Mouse (Mus musculus): ENCODE data around the gene Zfp62.
A peak's percentile ranks its signal among the peaks of the same experiment; 100 is the strongest.
"Not testable (repeated sequence)": the region's sequence is repeated elsewhere in the genome, so short reads cannot be mapped to it uniquely, and the experiment has no call there.

Zfp62 gene

GRCm38 (mm10) chr11:49203129-49203768 is at the start of gene Zfp62:
Gene Zfp62 (plus strand): TSS chr11:49203292.
- DNase-seq = peak; percentile 92 to 94

GRCm38 (mm10) chr11:49154077-49154476 is 49.0 kb upstream of the Zfp62 start, which contains the start of gene Olfr1394:
Gene Olfr1394 (plus strand): TSS chr11:49154377.
- no peak for DNase-seq

GRCm38 (mm10) chr11:49156821-49157814 is 46.0 kb upstream of the Zfp62 start:
- DNase-seq = no peak

GRCm38 (mm10) chr11:49168839-49169611 is 34.1 kb upstream of the Zfp62 start:
- DNase-seq = peak in 1 of 2 experiments; percentile 1

GRCm38 (mm10) chr11:49170576-49170975 is 32.5 kb upstream of the Zfp62 start:
- DNase-seq = no peak

- no peak for DNase-seq
These were observed 27.7 kb upstream of the Zfp62 start for GRCm38 (mm10) chr11:49175345-49175744.

- not testable (repeated sequence) for DNase-seq
These were observed 26.9 kb upstream of the Zfp62 start for GRCm38 (mm10) chr11:49176047-49176779.

GRCm38 (mm10) chr11:49183172-49183571 is 19.9 kb upstream of the Zfp62 start:
- DNase-seq = no peak

- no peak for DNase-seq
These were observed 16.6 kb upstream of the Zfp62 start for GRCm38 (mm10) chr11:49186452-49186851.

GRCm38 (mm10) chr11:49186955-49187488 is 16.1 kb upstream of the Zfp62 start, which contains the start of gene Btnl9:
Gene Btnl9 (minus strand): TSS chr11:49187159.
- no peak for DNase-seq

- no peak for DNase-seq
These were observed 15.4 kb upstream of the Zfp62 start for GRCm38 (mm10) chr11:49187701-49188100.

- DNase-seq = peak; percentile 79 to 85
These were observed 13.4 kb upstream of the Zfp62 start for GRCm38 (mm10) chr11:49189737-49190136.

- DNase-seq = no peak
These were observed 12.0 kb upstream of the Zfp62 start for GRCm38 (mm10) chr11:49191083-49191482.

GRCm38 (mm10) chr11:49194771-49195170 is 8.3 kb upstream of the Zfp62 start:
- not testable (repeated sequence) for DNase-seq

- DNase-seq = no peak
These were observed 7.2 kb upstream of the Zfp62 start for GRCm38 (mm10) chr11:49195819-49196322.

GRCm38 (mm10) chr11:49200666-49201065 is 2.4 kb upstream of the Zfp62 start:
- DNase-seq = no peak

GRCm38 (mm10) chr11:49201142-49201541 is 1.9 kb upstream of the Zfp62 start:
- DNase-seq = no peak

- DNase-seq = no peak
These were observed 1.0 kb upstream of the Zfp62 start for GRCm38 (mm10) chr11:49202071-49202470.

- DNase-seq = peak in 1 of 2 experiments; percentile 19
These were observed 500 bp upstream of the Zfp62 start for GRCm38 (mm10) chr11:49202523-49203061.

GRCm38 (mm10) chr11:49203771-49204497 is 842 bp downstream of the Zfp62 start:
- DNase-seq = peak in 1 of 2 experiments; percentile 66

Measured in cerebellum, postnatal 14 days (tissue).